Mouse (Mus musculus) neural tube, embryonic 13.5 days (tissue): ENCODE measurements at regions not wholly inside any gene's neighbourhood (a gene's known extent, or its start where the extent isn't known, plus 50 kb on each side); places are given as distances from the start of the nearest gene placed in this dataset.
A peak's percentile ranks its signal among the peaks of the same experiment; 100 is the strongest.

ENCODE experiments used
- ATAC-seq: fragments of 200-750 bp; cut with Nextera tagmentation; 2 replicates; pipeline ENCODE4 v1.8.0; 2017; ENCODE audit warnings: low read depth, mild to moderate bottlenecking, moderate TSS enrichment, moderate library complexity
- H3K27ac ChIP-seq: fragments of 300-500 bp; sonication (generic); replicated peaks from 2 replicates; pipeline ENCODE4 v1.5.1; 2015; ENCODE audit warnings: moderate library complexity, mild to moderate bottlenecking, inconsistent platforms
- H3K27me3 ChIP-seq: fragments of 300-500 bp; sonication (generic); 2 replicates; pipeline ENCODE4 v1.6.1; 2015; ENCODE audit warnings: mild to moderate bottlenecking, inconsistent platforms
- H3K36me3 ChIP-seq: fragments of 300-500 bp; sonication (generic); 2 replicates; pipeline ENCODE4 v1.6.1; 2015; ENCODE audit warnings: mild to moderate bottlenecking, inconsistent platforms
- H3K4me1 ChIP-seq: fragments of 300-500 bp; sonication (generic); replicated peaks from 2 replicates; pipeline ENCODE4 v1.6.1; 2015; ENCODE audit warnings: inconsistent platforms
- H3K4me2 ChIP-seq: fragments of 300-500 bp; sonication (generic); 2 replicates; pipeline ENCODE4 v1.6.1; 2015; ENCODE audit warnings: inconsistent platforms, mild to moderate bottlenecking, moderate library complexity
- H3K4me3 ChIP-seq: fragments of 300-500 bp; sonication (generic); 2 replicates; pipeline ENCODE4 v1.5.1; 2015; ENCODE audit warnings: mild to moderate bottlenecking, inconsistent platforms
- H3K9ac ChIP-seq: fragments of 300-500 bp; sonication (generic); 2 replicates; pipeline ENCODE4 v1.6.1; 2015; ENCODE audit warnings: moderate library complexity, mild to moderate bottlenecking, inconsistent platforms
- H3K9me3 ChIP-seq: fragments of 300-500 bp; sonication (generic); 2 replicates; pipeline ENCODE4 v1.6.1; 2016; ENCODE audit warnings: inconsistent platforms
- whole genome bisulfite sequencing: fragments of 180-500 bp; shearing (Covaris S2); methylation state at CpG from one replicate; pipeline ENCODE4 v1.1.7; 2015; 5-methylcytosine and 5-hydroxymethylcytosine counted together

GRCm38 (mm10) chr10:116726031-116726430, 144.7 kb upstream of the Cnot2 start:
- no peaks in the 10 kb centered on the region for H3K27me3 ChIP-seq
- no peak overlapping the region for H3K9ac ChIP-seq
- no peak for ATAC-seq
- peaks cover 8% of the 10 kb centered on the region; the same call in 1 of the 2 replicates for H3K4me1 ChIP-seq
- no peaks in the 10 kb centered on the region for H3K9me3 ChIP-seq
- 91% methylated on average over 5 of the region's 5 CpGs for WGBS
- H3K27ac ChIP-seq, result no peak overlapping the region
- H3K4me2 ChIP-seq, result no peak overlapping the region
- no peaks in the 10 kb centered on the region for H3K36me3 ChIP-seq
- no peak overlapping the region for H3K4me3 ChIP-seq

GRCm38 (mm10) chr10:116721986-116722385, 140.7 kb upstream of the Cnot2 start:
- H3K36me3 ChIP-seq, result no peaks in the 10 kb centered on the region
- no peak overlapping the region for H3K9ac ChIP-seq
- ATAC-seq, result no peak
- no peak overlapping the region for H3K27ac ChIP-seq
- WGBS, result 97% methylated on average over 9 of the region's 9 CpGs
- H3K27me3 ChIP-seq, result no peaks in the 10 kb centered on the region
- no peak overlapping the region for H3K4me2 ChIP-seq
- no peak overlapping the region for H3K4me3 ChIP-seq
- H3K4me1 ChIP-seq, result no peaks in the 10 kb centered on the region
- no peaks in the 10 kb centered on the region for H3K9me3 ChIP-seq

- WGBS, result 77% methylated on average over 5 of the region's 5 CpGs
- H3K27me3 ChIP-seq, result no peaks in the 10 kb centered on the region
- no peak overlapping the region for H3K9ac ChIP-seq
- no peak overlapping the region for H3K4me2 ChIP-seq
- no peak for ATAC-seq
- H3K27ac ChIP-seq, result no peak overlapping the region
- H3K4me1 ChIP-seq, result peaks cover 5% of the 10 kb centered on the region; the same call in 1 of the 2 replicates
- H3K9me3 ChIP-seq, result no peaks in the 10 kb centered on the region
- H3K36me3 ChIP-seq, result no peaks in the 10 kb centered on the region
- H3K4me3 ChIP-seq, result no peak overlapping the region
Measured at GRCm38 (mm10) chr10:116719616-116720015, 138.3 kb upstream of the Cnot2 start.

- Histone ChIP-seq H3K9ac (no peak overlapping the region), H3K4me1 (peaks cover 5% of the 10 kb centered on the region; the same call in 1 of the 2 replicates), H3K4me3 (no peak overlapping the region), H3K27me3 (no peaks in the 10 kb centered on the region), H3K36me3 (no peaks in the 10 kb centered on the region), H3K9me3 (no peaks in the 10 kb centered on the region), H3K4me2 (no peak overlapping the region), H3K27ac (no peak overlapping the region)
- ATAC-seq, result no peak
- 83% methylated on average over 10 of the region's 10 CpGs for WGBS
Measured at GRCm38 (mm10) chr10:116717961-116718360, 136.7 kb upstream of the Cnot2 start.

- no peak overlapping the region for H3K9ac ChIP-seq
- no peaks in the 10 kb centered on the region for H3K27me3 ChIP-seq
- 89% methylated on average over 4 of the region's 4 CpGs for WGBS
- no peaks in the 10 kb centered on the region for H3K9me3 ChIP-seq
- no peak for ATAC-seq
- no peak overlapping the region for H3K4me3 ChIP-seq
- H3K4me2 ChIP-seq, result no peak overlapping the region
- no peaks in the 10 kb centered on the region for H3K36me3 ChIP-seq
- H3K27ac ChIP-seq, result no peak overlapping the region
- H3K4me1 ChIP-seq, result peaks cover 5% of the 10 kb centered on the region; the same call in 1 of the 2 replicates
Measured at GRCm38 (mm10) chr10:116717017-116717643, 135.8 kb upstream of the Cnot2 start.

GRCm38 (mm10) chr10:116713456-116713855, 132.1 kb upstream of the Cnot2 start:
- 71% methylated on average over 11 of the region's 11 CpGs for WGBS

GRCm38 (mm10) chr10:116707025-116707424, 125.7 kb upstream of the Cnot2 start:
- WGBS, result 85% methylated on average over 6 of the region's 6 CpGs
- no peak overlapping the region for H3K27ac ChIP-seq
- no peak overlapping the region for H3K4me3 ChIP-seq
- no peak for ATAC-seq
- H3K9ac ChIP-seq, result no peak overlapping the region
- no peaks in the 10 kb centered on the region for H3K27me3 ChIP-seq
- no peaks in the 10 kb centered on the region for H3K36me3 ChIP-seq
- H3K4me1 ChIP-seq, result no peaks in the 10 kb centered on the region
- no peak overlapping the region for H3K4me2 ChIP-seq
- no peaks in the 10 kb centered on the region for H3K9me3 ChIP-seq

More at GRCm38 (mm10) chr10:116713456-116713855, 132.1 kb upstream of the Cnot2 start:
- Histone ChIP-seq H3K9ac (no peak overlapping the region), H3K4me3 (no peak overlapping the region), H3K9me3 (no peaks in the 10 kb centered on the region), H3K4me2 (no peak overlapping the region), H3K27me3 (no peaks in the 10 kb centered on the region), H3K36me3 (no peaks in the 10 kb centered on the region), H3K4me1 (peaks cover 5% of the 10 kb centered on the region; the same call in 1 of the 2 replicates), H3K27ac (no peak overlapping the region)
- ATAC-seq, result no peak

- H3K9ac ChIP-seq, result no peak overlapping the region
- no peaks in the 10 kb centered on the region for H3K36me3 ChIP-seq
- no peaks in the 10 kb centered on the region for H3K9me3 ChIP-seq
- 80% methylated on average over 5 of the region's 5 CpGs for WGBS
- no peak overlapping the region for H3K27ac ChIP-seq
- H3K27me3 ChIP-seq, result no peaks in the 10 kb centered on the region
- peaks cover 9% of the 10 kb centered on the region; the same call in 1 of the 2 replicates for H3K4me1 ChIP-seq
- no peak for ATAC-seq
- no peak overlapping the region for H3K4me2 ChIP-seq
- H3K4me3 ChIP-seq, result no peak overlapping the region
Measured at GRCm38 (mm10) chr10:116701281-116701680, 120.0 kb upstream of the Cnot2 start.

- no peaks in the 10 kb centered on the region for H3K27me3 ChIP-seq
- H3K4me3 ChIP-seq, result no peak overlapping the region
- H3K4me2 ChIP-seq, result no peak overlapping the region
- no peak overlapping the region for H3K27ac ChIP-seq
- 80% methylated on average over 8 of the region's 8 CpGs for WGBS
- H3K36me3 ChIP-seq, result no peaks in the 10 kb centered on the region
- peaks cover 9% of the 10 kb centered on the region; the same call in 1 of the 2 replicates for H3K4me1 ChIP-seq
- ATAC-seq, result no peak
- no peak overlapping the region for H3K9ac ChIP-seq
- no peaks in the 10 kb centered on the region for H3K9me3 ChIP-seq
Measured at GRCm38 (mm10) chr10:116699711-116700110, 118.4 kb upstream of the Cnot2 start.

- no peaks in the 10 kb centered on the region for H3K36me3 ChIP-seq
- H3K4me3 ChIP-seq, result no peak overlapping the region
- peak overlapping the region; percentile 16; the same call in 1 of the 2 replicates for H3K4me2 ChIP-seq
- peaks cover 9% of the 10 kb centered on the region; the same call in 1 of the 2 replicates for H3K4me1 ChIP-seq
- H3K9ac ChIP-seq, result no peak overlapping the region
- WGBS, result 36% methylated on average over 14 of the region's 14 CpGs
- no peaks in the 10 kb centered on the region for H3K27me3 ChIP-seq
- no peak overlapping the region for H3K27ac ChIP-seq
- no peaks in the 10 kb centered on the region for H3K9me3 ChIP-seq
- ATAC-seq, result peak; percentile 53; the same call in 1 of the 2 replicates
Measured at GRCm38 (mm10) chr10:116697628-116698316, 116.5 kb upstream of the Cnot2 start.

GRCm38 (mm10) chr10:116693816-116694215, 112.5 kb upstream of the Cnot2 start:
- H3K4me2 ChIP-seq, result no peak overlapping the region
- no peaks in the 10 kb centered on the region for H3K36me3 ChIP-seq
- ATAC-seq, result no peak
- H3K4me3 ChIP-seq, result no peak overlapping the region
- no peak overlapping the region for H3K9ac ChIP-seq
- H3K9me3 ChIP-seq, result no peaks in the 10 kb centered on the region
- H3K27ac ChIP-seq, result no peak overlapping the region
- no peaks in the 10 kb centered on the region for H3K27me3 ChIP-seq
- H3K4me1 ChIP-seq, result peaks cover 9% of the 10 kb centered on the region; the same call in 1 of the 2 replicates
- WGBS, result 93% methylated on average over 3 of the region's 3 CpGs

GRCm38 (mm10) chr10:116686741-116687140, 105.4 kb upstream of the Cnot2 start:
- WGBS, result 95% methylated on average over 11 of the region's 11 CpGs
- H3K27me3 ChIP-seq, result no peaks in the 10 kb centered on the region

More at GRCm38 (mm10) chr10:116686741-116687140, 105.4 kb upstream of the Cnot2 start:
- H3K27ac ChIP-seq, result no peak overlapping the region
- ATAC-seq, result no peak
- no peaks in the 10 kb centered on the region for H3K36me3 ChIP-seq
- no peaks in the 10 kb centered on the region for H3K9me3 ChIP-seq
- no peak overlapping the region for H3K4me3 ChIP-seq
- H3K4me2 ChIP-seq, result no peak overlapping the region
- no peaks in the 10 kb centered on the region for H3K4me1 ChIP-seq
- H3K9ac ChIP-seq, result no peak overlapping the region
